Mouse (Mus musculus): ENCODE results near the gene Klra6. TPM values are rescaled to one million over a fixed set of nuclear protein-coding genes. Genes with fewer than 3 reads are reported as not detected.

The Klra6 gene
- not detected in 2 replicates for polyA plus RNA-seq (2015; fragmentation: Nextera tagmentation; extraction: Ambion mirVana)

DNA sequence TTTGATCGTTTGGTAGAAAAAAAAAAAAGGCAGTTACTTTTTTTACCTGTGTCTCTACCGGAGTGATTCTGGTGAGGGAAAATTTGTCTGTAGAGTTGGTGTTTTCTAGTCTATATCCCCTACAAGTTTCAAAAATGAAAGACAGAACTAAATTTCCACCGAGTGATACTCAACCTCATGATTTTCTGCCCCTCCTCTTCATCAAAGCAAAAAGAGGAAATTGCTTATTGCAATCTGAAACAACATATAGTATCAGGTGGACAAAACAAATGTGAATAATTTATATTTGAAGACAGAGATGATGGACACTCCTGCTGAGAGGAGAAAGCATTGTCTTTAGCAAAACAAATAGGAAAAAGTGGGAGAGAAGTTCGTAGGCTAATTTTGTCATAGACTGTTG, at the start of gene Klra6:
Gene Klra6 (minus strand): TSS at position 101 of the 400 bp plus-strand sequence.

DNA sequence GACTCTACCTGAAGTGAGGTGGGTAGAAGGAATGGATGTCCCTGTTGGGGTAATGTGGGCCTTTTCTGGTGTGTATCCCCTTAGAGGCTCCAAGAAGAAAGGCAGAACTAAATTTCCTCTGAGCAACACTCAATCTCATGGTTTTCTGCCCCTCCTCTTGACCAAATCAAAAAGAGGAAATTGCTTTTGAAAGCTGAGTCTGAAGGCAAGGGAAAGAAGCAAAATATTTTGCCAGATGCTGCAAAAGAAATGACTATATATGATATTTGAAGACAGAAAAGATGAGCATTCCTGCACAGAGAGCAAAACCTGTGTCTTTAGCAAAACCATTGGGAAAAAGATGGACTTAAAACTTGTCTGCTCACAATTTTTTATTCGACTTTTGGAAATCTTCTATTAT, 40.4 kb upstream of the Klra6 start, which contains the start of gene Klra4:
Gene Klra4 (minus strand): TSS at position 101 of the 400 bp plus-strand sequence.

Other genes starting within 250 kb of the Klra6 start
- gene Gm156, start 242.7 kb downstream of the Klra6 start, polyA plus RNA-seq (2015; fragmentation: Nextera tagmentation; extraction: Ambion mirVana), result not detected in 2 replicates
- not detected in 2 replicates for gene Gm17631, start 164.3 kb downstream of the Klra6 start, polyA plus RNA-seq (2015; fragmentation: Nextera tagmentation; extraction: Ambion mirVana)
- gene Klra17, start 150.3 kb downstream of the Klra6 start, polyA plus RNA-seq (2015; fragmentation: Nextera tagmentation; extraction: Ambion mirVana), result not detected in 2 replicates
- not detected in 2 replicates for gene Klra5, start 109.3 kb downstream of the Klra6 start, polyA plus RNA-seq (2015; fragmentation: Nextera tagmentation; extraction: Ambion mirVana)
- gene Klra4, start 40.3 kb upstream of the Klra6 start, polyA plus RNA-seq (2015; fragmentation: Nextera tagmentation; extraction: Ambion mirVana), result not detected in 2 replicates
- not detected in 2 replicates for gene Klra8, start 102.9 kb upstream of the Klra6 start, polyA plus RNA-seq (2015; fragmentation: Nextera tagmentation; extraction: Ambion mirVana)
- gene Klra9, start 166.2 kb upstream of the Klra6 start, polyA plus RNA-seq (2015; fragmentation: Nextera tagmentation; extraction: Ambion mirVana), result not detected in 2 replicates
- not detected in 2 replicates for gene Klra7, start 206.4 kb upstream of the Klra6 start, polyA plus RNA-seq (2015; fragmentation: Nextera tagmentation; extraction: Ambion mirVana)

All from urinary bladder, postnatal 0 days (tissue).